Mouse (Mus musculus): Measurements from ENCODE around the gene Ncf1. TPM values are rescaled to one million over a fixed set of nuclear protein-coding genes. Genes with fewer than 3 reads are reported as not detected.

Gene Ncf1
- polyA plus RNA-seq, 1 experiment from 2014 or later: 3.1 TPM

- Histone ChIP-seq H3K27ac (replicated peaks) (no peak overlapping the region), H3K9ac (replicated peaks) (no peak overlapping the region), H3K9me3 (no peaks in the 10 kb centered on the region), H3K36me3 (no peaks in the 10 kb centered on the region), H3K27me3 (peaks cover 6% of the 10 kb centered on the region), H3K4me1 (peaks cover 9% of the 10 kb centered on the region; the same call in 1 of the 2 replicates), H3K4me2 (replicated peaks) (no peak overlapping the region), H3K4me3 (no peak overlapping the region)
- ATAC-seq (ENCODE audit: low FRiP score, low read depth): no peak
- WGBS: 44% methylated on average over 11 of the region's 11 CpGs
Measured at GRCm38 (mm10) chr5:134227574-134228248, 1.7 kb downstream of the Ncf1 start.

GRCm38 (mm10) chr5:134226946-134227345, 2.5 kb downstream of the Ncf1 start:
- Histone ChIP-seq H3K4me2 (replicated peaks) (no peak overlapping the region), H3K27ac (replicated peaks) (no peak overlapping the region), H3K4me3 (no peak overlapping the region), H3K4me1 (peaks cover 14% of the 10 kb centered on the region), H3K9ac (replicated peaks) (no peak overlapping the region), H3K36me3 (no peaks in the 10 kb centered on the region), H3K27me3 (peaks cover 13% of the 10 kb centered on the region), H3K9me3 (no peaks in the 10 kb centered on the region)
- 78% methylated on average over 12 of the region's 12 CpGs for WGBS
- no peak for ATAC-seq (ENCODE audit: low FRiP score, low read depth)

GRCm38 (mm10) chr5:134225110-134225901, 4.1 kb downstream of the Ncf1 start:
- peaks cover 25% of the 10 kb centered on the region for H3K27me3 ChIP-seq
- H3K4me3 ChIP-seq: no peak overlapping the region
- H3K9ac ChIP-seq (replicated peaks): no peak overlapping the region
- WGBS: 80% methylated on average over 30 of the region's 30 CpGs
- H3K36me3 ChIP-seq: no peaks in the 10 kb centered on the region
- H3K4me1 ChIP-seq: peaks cover 21% of the 10 kb centered on the region
- H3K9me3 ChIP-seq: no peaks in the 10 kb centered on the region
- ATAC-seq (ENCODE audit: low FRiP score, low read depth): no peak
- H3K27ac ChIP-seq (replicated peaks): no peak overlapping the region
- H3K4me2 ChIP-seq (replicated peaks): no peak overlapping the region

GRCm38 (mm10) chr5:134221708-134222150, 7.7 kb downstream of the Ncf1 start:
- ATAC-seq (ENCODE audit: low FRiP score, low read depth): no peak
- Histone ChIP-seq H3K4me3 (peak overlapping the region; percentile 38), H3K27me3 (peaks cover 25% of the 10 kb centered on the region), H3K4me2 (replicated peaks) (peak overlapping the region; percentile 70), H3K4me1 (peaks cover 21% of the 10 kb centered on the region), H3K9ac (replicated peaks) (peak overlapping the region; percentile 59), H3K36me3 (peaks cover 9% of the 10 kb centered on the region), H3K9me3 (no peaks in the 10 kb centered on the region), H3K27ac (replicated peaks) (no peak overlapping the region)
- 1% methylated on average over 36 of the region's 36 CpGs for WGBS

GRCm38 (mm10) chr5:134221278-134221677, 8.1 kb downstream of the Ncf1 start:
- H3K9ac ChIP-seq (replicated peaks): peak overlapping the region; percentile 59; the same call in 1 of the 2 replicates
- ATAC-seq (ENCODE audit: low FRiP score, low read depth): no peak
- H3K36me3 ChIP-seq: peaks cover 14% of the 10 kb centered on the region
- no peak overlapping the region for H3K27ac ChIP-seq (replicated peaks)
- H3K9me3 ChIP-seq: no peaks in the 10 kb centered on the region
- H3K4me1 ChIP-seq: peaks cover 17% of the 10 kb centered on the region
- 46% methylated on average over 4 of the region's 4 CpGs for WGBS
- H3K4me3 ChIP-seq: peak overlapping the region; percentile 38
- peaks cover 25% of the 10 kb centered on the region for H3K27me3 ChIP-seq
- H3K4me2 ChIP-seq (replicated peaks): peak overlapping the region; percentile 70

- no peak overlapping the region for H3K4me3 ChIP-seq
- ATAC-seq (ENCODE audit: low FRiP score, low read depth): no peak
- peaks cover 22% of the 10 kb centered on the region for H3K36me3 ChIP-seq
- H3K4me1 ChIP-seq: peaks cover 17% of the 10 kb centered on the region
- 88% methylated on average over 7 of the region's 7 CpGs for WGBS
- no peaks in the 10 kb centered on the region for H3K9me3 ChIP-seq
- no peak overlapping the region for H3K9ac ChIP-seq (replicated peaks)
- peaks cover 21% of the 10 kb centered on the region for H3K27me3 ChIP-seq
- no peak overlapping the region for H3K4me2 ChIP-seq (replicated peaks)
- H3K27ac ChIP-seq (replicated peaks): no peak overlapping the region
Measured at GRCm38 (mm10) chr5:134217900-134218299, 11.5 kb downstream of the Ncf1 start.

- H3K4me3 ChIP-seq: no peak overlapping the region
- no peak for ATAC-seq (ENCODE audit: low FRiP score, low read depth)
- H3K9me3 ChIP-seq: no peaks in the 10 kb centered on the region
- H3K27me3 ChIP-seq: no peaks in the 10 kb centered on the region
- WGBS: 81% methylated on average over 12 of the region's 12 CpGs
- H3K4me1 ChIP-seq: peaks cover 6% of the 10 kb centered on the region
- H3K36me3 ChIP-seq: peaks cover 34% of the 10 kb centered on the region
- no peak overlapping the region for H3K4me2 ChIP-seq (replicated peaks)
- no peak overlapping the region for H3K27ac ChIP-seq (replicated peaks)
- H3K9ac ChIP-seq (replicated peaks): no peak overlapping the region
Measured at GRCm38 (mm10) chr5:134214021-134214806, 15.2 kb downstream of the Ncf1 start.

- ATAC-seq (ENCODE audit: low FRiP score, low read depth): no peak
- H3K9me3 ChIP-seq: no peaks in the 10 kb centered on the region
- no peak overlapping the region for H3K27ac ChIP-seq (replicated peaks)
- H3K36me3 ChIP-seq: peaks cover 31% of the 10 kb centered on the region
- H3K9ac ChIP-seq (replicated peaks): no peak overlapping the region
- no peaks in the 10 kb centered on the region for H3K4me1 ChIP-seq
- H3K27me3 ChIP-seq: no peaks in the 10 kb centered on the region
- no peak overlapping the region for H3K4me3 ChIP-seq
- no peak overlapping the region for H3K4me2 ChIP-seq (replicated peaks)
- WGBS: 74% methylated on average over 11 of the region's 11 CpGs
Measured at GRCm38 (mm10) chr5:134209931-134210554, 19.4 kb downstream of the Ncf1 start.

GRCm38 (mm10) chr5:134206721-134207120, 22.7 kb downstream of the Ncf1 start:
- WGBS: 86% methylated on average over 10 of the region's 10 CpGs
- no peak overlapping the region for H3K4me2 ChIP-seq (replicated peaks)
- H3K9ac ChIP-seq (replicated peaks): no peak overlapping the region
- no peaks in the 10 kb centered on the region for H3K4me1 ChIP-seq
- peaks cover 42% of the 10 kb centered on the region for H3K36me3 ChIP-seq
- H3K9me3 ChIP-seq: no peaks in the 10 kb centered on the region
- ATAC-seq (ENCODE audit: low FRiP score, low read depth): no peak
- no peak overlapping the region for H3K4me3 ChIP-seq
- H3K27me3 ChIP-seq: no peaks in the 10 kb centered on the region
- no peak overlapping the region for H3K27ac ChIP-seq (replicated peaks)

GRCm38 (mm10) chr5:134193664-134194063, 35.8 kb downstream of the Ncf1 start:
- H3K4me2 ChIP-seq (replicated peaks): no peak overlapping the region
- no peaks in the 10 kb centered on the region for H3K9me3 ChIP-seq
- no peak overlapping the region for H3K27ac ChIP-seq (replicated peaks)
- no peak overlapping the region for H3K4me3 ChIP-seq
- no peaks in the 10 kb centered on the region for H3K4me1 ChIP-seq
- WGBS: 88% methylated on average over 8 of the region's 8 CpGs
- H3K36me3 ChIP-seq: peaks cover 32% of the 10 kb centered on the region
- H3K27me3 ChIP-seq: no peaks in the 10 kb centered on the region
- H3K9ac ChIP-seq (replicated peaks): no peak overlapping the region
- no peak for ATAC-seq (ENCODE audit: low FRiP score, low read depth)

- Histone ChIP-seq H3K4me2 (replicated peaks) (no peak overlapping the region), H3K4me1 (peaks cover 2% of the 10 kb centered on the region), H3K9me3 (no peaks in the 10 kb centered on the region), H3K27me3 (no peaks in the 10 kb centered on the region), H3K27ac (replicated peaks) (no peak overlapping the region), H3K4me3 (no peak overlapping the region), H3K9ac (replicated peaks) (no peak overlapping the region), H3K36me3 (no peaks in the 10 kb centered on the region)
- WGBS: 90% methylated on average over 7 of the region's 7 CpGs
- ATAC-seq (ENCODE audit: low FRiP score, low read depth): no peak
Measured at GRCm38 (mm10) chr5:134188571-134188970, 40.9 kb downstream of the Ncf1 start.
